Mouse (Mus musculus) MN1 (cell line): Measurements from ENCODE around the gene Lamtor3.
"Not testable (repeated sequence)": the region's sequence is repeated elsewhere in the genome, so short reads cannot be mapped to it uniquely, and the experiment has no call there.

ENCODE experiments used
- DNase-seq: peaks from one replicate; pipeline ENCODE4 v3.0.0-alpha.2; 2016; ENCODE audit warnings: low spot score

Lamtor3 gene

DNA sequence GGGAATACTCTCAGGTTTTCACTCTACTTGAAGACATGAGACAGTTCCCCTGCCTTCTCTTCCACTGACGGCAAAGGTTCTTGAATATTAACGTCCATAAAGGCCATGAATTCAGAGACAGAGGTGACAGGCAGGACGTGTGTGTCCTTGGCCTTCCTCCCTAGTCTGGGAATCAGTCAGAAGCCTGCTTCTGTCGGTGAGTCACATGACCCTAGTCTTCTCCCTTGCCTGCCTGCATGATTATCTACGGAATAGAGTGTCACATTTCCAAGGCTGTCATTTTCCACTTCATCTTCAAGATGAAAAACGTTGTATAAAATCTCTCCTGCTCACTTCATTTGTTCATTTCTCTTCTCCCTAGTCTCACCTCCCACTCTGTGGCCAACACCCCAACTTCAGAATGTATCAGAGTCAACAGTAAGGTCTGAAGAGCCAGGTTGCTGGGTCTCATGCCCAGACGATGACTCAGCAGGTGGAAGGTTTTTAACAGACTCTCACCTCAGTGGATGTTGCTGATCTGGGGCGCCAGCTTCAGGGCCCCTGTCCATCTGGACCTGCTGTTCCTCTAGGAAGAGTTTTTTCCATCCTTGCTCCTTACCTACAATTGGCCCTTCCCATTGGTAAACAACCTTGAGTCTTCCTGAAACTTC lies 43.6 kb downstream of the Lamtor3 start:
- no peak for DNase-seq

DNA sequence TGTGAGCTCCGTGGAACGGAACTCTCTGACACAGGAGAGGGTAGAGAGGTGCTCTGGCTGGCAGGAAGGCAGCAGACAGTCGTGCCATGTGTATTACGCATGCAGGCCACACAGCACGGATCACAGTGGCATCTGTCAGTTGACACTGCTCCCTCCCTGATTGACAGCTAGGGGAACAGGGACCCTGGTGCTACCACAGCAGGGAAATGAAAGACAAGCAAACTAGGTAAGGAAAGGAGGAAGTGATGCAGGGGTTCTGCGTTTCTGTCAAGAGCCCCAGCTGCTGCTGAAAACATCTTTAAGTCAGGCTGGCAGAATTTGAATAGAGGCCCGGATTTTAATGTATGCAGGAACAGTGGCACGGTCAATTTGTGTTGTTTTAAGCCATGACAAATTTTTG lies 45.2 kb downstream of the Lamtor3 start:
- no peak for DNase-seq

DNA sequence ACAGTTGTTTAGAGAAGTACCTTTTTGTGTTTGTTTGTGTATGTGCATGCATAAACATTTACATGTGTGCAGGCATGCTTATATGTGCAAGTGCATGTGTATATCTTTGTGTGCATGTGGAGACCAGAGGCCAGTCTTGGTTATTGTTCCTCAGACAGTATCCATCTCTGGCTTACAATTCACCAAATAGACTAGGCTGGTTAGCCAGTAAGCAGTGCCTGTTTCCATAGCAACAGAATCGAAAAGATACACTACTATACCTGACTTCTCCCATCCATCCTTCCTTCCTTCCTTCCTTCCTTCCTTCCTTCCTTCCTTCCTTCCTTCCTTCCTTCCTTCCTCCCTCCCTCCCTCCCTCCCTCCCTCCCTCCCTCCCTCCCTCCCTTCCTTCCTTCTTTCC lies 45.7 kb downstream of the Lamtor3 start:
- DNase-seq, result not testable (repeated sequence)

DNA sequence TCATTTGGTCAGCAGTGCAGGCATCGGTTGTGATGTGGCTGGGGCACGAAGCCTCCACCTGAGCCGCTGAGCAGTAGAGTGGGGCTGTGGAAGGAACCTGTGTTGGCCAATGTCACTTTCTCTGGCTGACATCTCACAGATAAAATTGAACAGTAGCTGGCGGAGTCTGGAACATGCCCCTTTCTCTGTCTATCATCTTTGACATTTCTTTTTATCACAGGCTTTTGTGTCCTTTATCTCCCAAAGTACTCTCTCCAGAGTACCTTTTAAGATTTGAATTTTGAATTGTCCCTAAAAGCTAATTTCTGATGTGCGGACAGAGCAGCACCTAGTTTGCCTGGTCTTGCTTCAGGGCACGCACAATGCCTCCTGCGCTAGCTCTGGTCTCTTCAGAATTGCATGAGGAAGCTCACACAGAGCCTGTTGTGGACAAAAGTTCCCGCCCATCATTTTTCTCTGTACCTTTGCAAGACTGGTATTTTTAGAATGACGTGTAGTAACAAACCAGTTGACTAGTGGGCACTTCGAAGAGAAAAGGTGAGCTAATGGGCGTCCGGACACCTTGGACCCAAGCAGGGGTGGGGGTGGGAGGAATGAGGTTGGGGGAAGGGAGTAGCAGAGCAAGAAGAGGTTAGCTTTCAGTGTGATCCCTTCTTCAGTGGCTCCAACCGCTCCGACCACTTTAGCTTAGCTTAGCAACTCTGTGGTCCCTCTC lies 50.0 kb downstream of the Lamtor3 start:
- no peak for DNase-seq

DNA sequence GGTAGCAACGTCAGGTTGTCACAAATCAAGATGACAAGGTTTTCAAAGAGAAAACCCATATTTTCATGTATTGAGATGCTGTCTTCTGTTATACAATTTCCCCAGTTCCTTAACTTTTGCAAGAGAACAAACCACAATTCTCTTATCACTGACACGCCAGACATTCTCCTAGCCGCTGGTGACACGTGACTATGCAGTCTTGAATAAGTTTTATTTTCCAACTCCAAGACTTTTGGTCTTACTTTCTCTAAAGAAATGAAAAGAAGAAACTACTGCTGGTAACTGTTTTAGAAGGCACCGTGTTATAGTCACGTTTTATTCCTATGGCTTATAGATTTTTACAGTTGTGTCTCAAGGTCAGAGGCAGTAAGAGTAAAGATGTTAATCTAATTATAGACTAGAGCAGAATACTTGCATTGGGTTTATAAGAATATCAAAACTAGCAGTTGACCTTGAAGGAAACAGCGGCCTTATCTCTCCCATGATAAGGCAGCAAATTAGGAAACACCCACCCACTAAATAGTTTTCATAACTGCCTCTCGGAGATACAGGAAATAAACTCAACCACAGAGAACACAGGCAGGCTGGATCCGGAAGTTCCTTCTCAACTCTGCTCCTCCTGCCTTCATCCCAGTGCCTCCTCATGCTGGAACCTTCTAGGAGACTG lies 50.6 kb downstream of the Lamtor3 start:
- no peak for DNase-seq

DNA sequence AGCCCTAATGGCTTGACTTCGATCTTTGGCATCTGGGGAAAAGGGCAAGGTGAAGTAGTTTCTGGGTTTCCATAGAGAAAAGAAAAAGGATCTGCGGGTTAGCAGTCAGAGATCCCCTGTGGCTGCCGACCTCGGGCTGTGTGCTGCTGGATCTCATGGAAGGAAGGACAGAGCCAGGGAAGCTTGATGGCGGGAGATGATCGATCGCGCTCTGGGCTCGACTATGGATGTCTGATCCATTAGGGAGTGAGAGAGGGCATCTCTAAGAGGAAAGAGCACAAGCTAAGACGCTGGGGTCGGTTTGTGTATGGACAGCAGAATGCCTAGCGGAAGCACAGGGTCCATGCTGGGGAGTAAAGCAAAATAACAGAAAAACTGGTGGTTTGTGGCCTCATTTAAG lies 51.6 kb downstream of the Lamtor3 start:
- no peak for DNase-seq

DNA sequence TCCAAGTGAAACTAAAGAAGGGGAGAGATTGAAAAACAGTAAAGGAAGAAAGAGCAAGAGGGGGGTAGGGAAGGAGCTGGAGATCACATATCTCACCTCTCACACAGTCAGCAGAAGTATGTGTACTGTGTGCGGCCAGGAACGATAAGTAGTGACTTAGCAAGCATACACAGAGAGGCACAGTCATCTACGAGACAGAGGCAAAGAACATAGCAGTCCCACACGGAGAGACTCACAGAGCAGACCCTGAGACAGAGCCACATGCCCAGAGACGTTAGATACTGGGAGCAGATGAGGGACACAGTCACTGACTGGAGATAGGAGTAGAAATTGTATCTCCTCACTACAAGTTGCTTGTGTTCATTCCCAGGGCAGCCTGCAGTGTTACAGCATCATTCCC lies 53.9 kb downstream of the Lamtor3 start:
- no peak for DNase-seq

DNA sequence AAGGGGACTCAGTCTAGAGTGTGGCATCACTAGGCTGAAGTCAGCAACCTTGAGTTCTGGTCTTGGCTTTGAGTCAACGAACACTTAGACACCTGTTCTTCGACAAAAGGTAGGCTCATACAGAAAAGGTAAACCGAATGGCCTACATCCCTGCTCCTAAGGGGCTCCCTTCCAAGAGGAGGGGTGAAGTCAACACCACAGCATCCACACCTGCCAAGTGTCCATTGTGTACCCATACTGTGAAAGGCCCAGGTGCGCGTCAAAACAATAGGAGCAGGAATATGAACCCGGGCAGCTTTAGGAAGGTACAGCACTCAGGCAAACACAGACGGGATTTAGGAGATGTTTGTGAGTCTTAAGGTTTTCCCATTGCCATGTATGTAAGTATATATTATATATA lies 54.7 kb downstream of the Lamtor3 start:
- DNase-seq, result no peak

DNA sequence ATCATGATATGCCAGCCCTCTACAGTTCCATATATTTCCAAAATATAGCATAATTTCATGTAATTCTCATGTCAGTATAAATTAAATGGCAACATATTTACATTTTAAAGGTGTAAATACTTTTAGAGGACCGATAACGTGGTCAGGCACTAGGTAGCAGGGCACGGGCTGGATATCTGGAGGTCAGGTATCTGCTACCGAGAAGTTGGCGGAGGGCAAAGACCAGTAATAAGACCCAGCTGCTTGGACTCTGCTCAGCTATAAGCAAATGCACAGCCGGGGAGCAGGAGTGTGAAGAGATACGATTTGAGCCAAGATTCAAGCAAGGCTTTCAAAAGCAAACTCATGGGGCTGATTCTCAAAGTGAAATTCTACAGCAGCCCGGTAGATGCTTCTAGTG lies 56.0 kb downstream of the Lamtor3 start:
- DNase-seq, result no peak

DNA sequence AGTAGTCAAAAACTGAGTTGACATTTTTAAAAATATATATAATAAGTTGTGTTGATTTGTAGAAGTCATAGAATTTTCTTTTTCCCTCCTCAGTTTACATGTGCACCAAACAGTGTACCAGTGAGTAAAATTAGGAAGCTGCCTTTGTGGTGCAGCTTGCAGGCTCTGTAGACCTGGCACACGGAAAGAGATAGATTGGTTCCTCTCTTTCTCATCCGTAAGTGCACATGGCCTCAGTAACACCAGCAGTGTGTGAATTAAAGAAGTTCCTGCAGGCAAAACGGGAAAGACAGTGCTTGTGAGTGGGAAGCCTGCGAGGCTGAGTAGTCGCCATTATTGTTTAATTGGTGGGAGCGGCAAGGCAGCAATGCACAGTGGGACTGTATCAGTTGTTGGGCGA lies 57.1 kb downstream of the Lamtor3 start:
- DNase-seq, result no peak

DNA sequence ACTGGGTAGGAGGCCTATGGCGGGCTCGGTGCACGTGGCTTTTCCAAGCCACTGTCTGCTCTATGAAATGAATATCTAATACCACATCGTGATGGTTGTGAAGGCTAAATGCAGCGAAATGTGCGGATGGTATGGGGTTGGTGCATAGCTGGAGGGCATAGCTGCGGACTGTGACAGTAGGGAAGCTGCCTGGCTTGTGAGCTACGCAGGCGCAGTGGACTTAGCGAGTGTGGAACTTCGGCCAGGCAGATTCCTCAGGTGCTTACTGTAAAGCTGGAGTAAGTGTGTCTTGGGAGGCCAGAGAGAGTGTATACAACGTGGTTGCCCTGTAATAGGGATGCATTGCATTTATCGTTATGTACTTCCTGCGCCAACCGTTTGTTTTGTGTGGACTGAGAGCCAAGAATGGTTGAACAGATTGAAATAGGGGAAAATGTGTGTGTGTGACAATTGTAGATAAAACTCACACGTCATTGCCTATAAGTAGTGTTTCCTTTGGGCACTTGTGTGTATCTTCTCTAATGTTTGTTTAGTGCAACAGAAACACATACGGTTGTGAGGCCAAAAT lies 57.6 kb downstream of the Lamtor3 start:
- DNase-seq, result no peak

DNA sequence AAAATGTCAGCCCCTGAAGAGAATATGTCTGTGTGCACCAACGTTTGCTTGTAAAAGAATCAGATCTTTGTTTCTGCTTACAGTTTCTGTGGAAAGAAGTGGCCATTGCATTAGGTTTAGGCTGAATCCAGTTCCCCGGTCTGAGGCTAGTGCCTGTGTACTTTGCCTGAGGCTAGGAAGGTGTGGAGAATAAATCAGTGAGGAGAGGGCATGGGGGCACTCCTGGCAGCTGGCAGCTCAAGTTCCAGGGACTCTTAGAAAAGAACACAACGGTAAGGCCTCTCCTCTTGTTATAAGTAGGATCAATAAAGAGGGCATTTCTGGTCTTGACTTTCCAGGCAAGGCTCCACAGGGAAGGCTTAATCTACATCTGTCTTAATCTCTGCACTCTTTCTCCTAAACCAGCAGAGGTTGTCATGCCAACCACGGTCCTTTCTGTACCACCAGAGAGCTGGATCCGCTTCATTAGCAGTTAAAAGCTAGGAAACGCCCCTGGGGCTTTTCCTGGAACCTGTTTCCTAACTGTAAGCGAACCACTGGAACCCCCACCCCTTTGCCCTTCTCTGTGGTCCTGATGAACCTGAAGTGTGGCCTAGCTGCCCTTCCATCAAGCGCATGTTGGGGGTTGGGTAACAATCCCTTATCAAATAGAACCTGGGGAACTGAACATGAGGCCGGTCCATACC lies 58.8 kb downstream of the Lamtor3 start:
- peak; percentile 13 for DNase-seq

DNA sequence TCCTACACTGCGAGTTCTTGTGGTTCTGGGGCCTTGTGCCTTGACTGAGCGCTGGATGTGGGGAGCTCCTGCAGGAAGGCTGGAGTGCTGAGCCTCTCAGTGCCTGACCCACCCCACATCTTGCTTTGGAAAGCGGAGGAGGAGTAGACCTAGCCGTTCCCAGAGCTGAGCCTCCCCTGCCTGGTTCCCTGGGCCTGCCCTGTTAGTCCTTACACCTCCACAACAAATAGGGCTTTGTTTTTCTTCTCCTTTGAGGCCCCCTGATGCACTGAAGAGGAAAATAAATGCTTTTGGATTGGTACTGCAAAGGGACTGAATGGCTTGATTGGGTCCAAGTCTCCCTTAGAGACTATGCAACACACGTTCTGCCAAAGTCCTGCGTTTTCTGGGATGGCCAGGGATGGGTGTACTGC lies 59.3 kb downstream of the Lamtor3 start:
- no peak for DNase-seq

DNA sequence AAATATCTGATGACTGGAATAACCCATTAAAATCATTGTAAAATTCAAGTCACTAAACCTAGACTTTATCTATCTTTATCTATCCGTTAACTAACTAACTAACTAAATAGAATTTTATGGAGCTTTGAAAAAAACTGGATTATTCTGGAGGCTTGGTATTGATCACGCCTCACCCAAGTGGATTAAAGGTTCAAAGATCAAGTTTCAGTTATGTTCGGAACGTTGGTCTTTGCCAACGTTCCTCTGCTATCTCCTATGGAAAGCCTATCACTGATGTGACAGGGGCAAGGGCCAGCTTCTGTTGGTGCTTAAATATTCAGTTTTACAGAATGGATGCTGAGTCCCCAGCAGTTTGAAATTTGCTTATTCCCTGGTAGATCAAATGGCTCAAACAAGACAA lies 59.9 kb downstream of the Lamtor3 start:
- DNase-seq, result no peak
